Mouse (Mus musculus) liver, embryonic 16.5 days (tissue): ENCODE data around the gene C1qtnf5. TPM values are rescaled to one million over a fixed set of nuclear protein-coding genes. Genes with fewer than 3 reads are reported as not detected.

ENCODE experiments used
- ATAC-seq: fragments of 200-750 bp; cut with Nextera tagmentation; 2 replicates; pipeline ENCODE4 v1.8.0; 2017; ENCODE audit warnings: low read depth, mild to moderate bottlenecking, moderate number of reproducible peaks, moderate library complexity
- H3K27ac ChIP-seq: fragments of 300-500 bp; sonication (generic); 2 replicates; pipeline ENCODE4 v1.5.1; 2014; ENCODE audit warnings: mild to moderate bottlenecking, low read length
- H3K27me3 ChIP-seq: fragments of 300-500 bp; sonication (generic); 2 replicates; pipeline ENCODE4 v1.6.1; 2014; ENCODE audit warnings: low read depth, low read length, mixed read lengths; ENCODE audit not compliant: control insufficient read depth, insufficient read depth
- H3K36me3 ChIP-seq: fragments of 300-500 bp; sonication (generic); 2 replicates; pipeline ENCODE4 v1.6.1; 2014; ENCODE audit warnings: mild to moderate bottlenecking; ENCODE audit not compliant: control insufficient read depth, insufficient read depth
- H3K4me1 ChIP-seq: fragments of 300-500 bp; sonication (generic); 2 replicates; pipeline ENCODE4 v1.6.1; 2014; ENCODE audit warnings: low read depth, low read length, mixed read lengths; ENCODE audit not compliant: control insufficient read depth
- H3K4me2 ChIP-seq: fragments of 300-500 bp; sonication (generic); 2 replicates; pipeline ENCODE4 v1.6.1; 2014; ENCODE audit warnings: low read depth, low read length, mixed read lengths
- H3K4me3 ChIP-seq: fragments of 300-500 bp; sonication (generic); 2 replicates; pipeline ENCODE4 v1.5.1; 2014; ENCODE audit warnings: low read depth, mild to moderate bottlenecking, low read length
- H3K9ac ChIP-seq: fragments of 300-500 bp; sonication (generic); 2 replicates; pipeline ENCODE4 v1.6.1; 2014; ENCODE audit warnings: low read depth, low read length
- H3K9me3 ChIP-seq: fragments of 300-500 bp; sonication (generic); replicated peaks from 2 replicates; pipeline ENCODE4 v1.6.1; 2016; ENCODE audit warnings: low read length; ENCODE audit not compliant: control insufficient read depth
- WGBS: fragments of 180-500 bp; shearing (Covaris S2); extraction: QIAGEN DNeasy Blood & Tissue Kit; methylation state at CpG from one replicate; pipeline ENCODE4 v1.1.7; 2014; ENCODE audit not compliant: insufficient replicate concordance; 5-methylcytosine and 5-hydroxymethylcytosine counted together
- polyA plus RNA-seq: library from polyadenylated mRNA; unstranded; fragments of >200 nt; fragmentation: Nextera tagmentation; extraction: Ambion mirVana; gene quantifications from 2 replicates; pipeline ENCODE4 v1.2.1, GENCODE M21; 2015

The C1qtnf5 gene
- polyA plus RNA-seq: 0.29 and 0.52 TPM in 2 replicates

- Histone ChIP-seq H3K9me3 (no peaks in the 10 kb centered on the region), H3K4me2 (no peak within 1 kb of the TSS), H3K27me3 (no peaks in the 10 kb centered on the region), H3K36me3 (peaks cover 13% of the 10 kb centered on the region), H3K4me3 (no peak within 1 kb of the TSS), H3K4me1 (peaks cover 29% of the 10 kb centered on the region), H3K27ac (no peak within 1 kb of the TSS), H3K9ac (no peak within 1 kb of the TSS)
- WGBS: 81% methylated on average over 8 of the region's 8 CpGs
- no peak for ATAC-seq
These were observed at the start of gene C1qtnf5 for GRCm38 (mm10) chr9:44107110-44107509. Gene C1qtnf5, plus strand, starts transcription at chr9:44107245.

GRCm38 (mm10) chr9:44058606-44059005 lies 48.4 kb upstream of the C1qtnf5 start:
- Histone ChIP-seq H3K27ac (no peak overlapping the region), H3K9me3 (no peaks in the 10 kb centered on the region), H3K4me1 (no peaks in the 10 kb centered on the region), H3K9ac (no peak overlapping the region), H3K4me3 (no peak overlapping the region), H3K27me3 (no peaks in the 10 kb centered on the region; the same call in 1 of the 2 replicates), H3K36me3 (no peaks in the 10 kb centered on the region), H3K4me2 (no peak overlapping the region)
- 59% methylated on average over 6 of the region's 6 CpGs for WGBS
- no peak for ATAC-seq

DNA sequence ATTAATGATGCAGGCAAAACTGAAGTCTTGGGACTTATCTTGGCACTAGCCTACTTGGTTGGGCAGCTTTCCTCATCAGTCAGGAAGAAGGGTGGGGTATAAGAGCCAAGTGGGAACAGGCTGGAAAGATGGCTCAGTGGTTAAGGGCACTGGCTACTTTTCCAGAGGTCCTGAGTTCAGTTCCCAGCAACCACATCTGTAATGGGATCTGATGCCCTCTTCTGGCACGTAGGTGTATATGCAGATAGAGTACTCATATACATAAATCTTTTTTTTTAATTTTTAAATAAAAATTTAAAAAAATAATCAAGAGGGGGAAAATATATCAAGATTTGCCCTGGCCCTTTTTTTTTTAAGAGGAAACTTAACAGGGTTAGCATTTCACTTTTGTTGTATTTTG lies 41.9 kb upstream of the C1qtnf5 start:
- Histone ChIP-seq H3K4me2 (no peak overlapping the region), H3K4me1 (peaks cover 8% of the 10 kb centered on the region), H3K27me3 (no peaks in the 10 kb centered on the region), H3K27ac (no peak overlapping the region), H3K9ac (no peak overlapping the region), H3K9me3 (no peaks in the 10 kb centered on the region), H3K36me3 (no peaks in the 10 kb centered on the region), H3K4me3 (no peak overlapping the region)
- no peak for ATAC-seq
- WGBS: 17% methylated on average over 1 of the region's 1 CpGs

DNA sequence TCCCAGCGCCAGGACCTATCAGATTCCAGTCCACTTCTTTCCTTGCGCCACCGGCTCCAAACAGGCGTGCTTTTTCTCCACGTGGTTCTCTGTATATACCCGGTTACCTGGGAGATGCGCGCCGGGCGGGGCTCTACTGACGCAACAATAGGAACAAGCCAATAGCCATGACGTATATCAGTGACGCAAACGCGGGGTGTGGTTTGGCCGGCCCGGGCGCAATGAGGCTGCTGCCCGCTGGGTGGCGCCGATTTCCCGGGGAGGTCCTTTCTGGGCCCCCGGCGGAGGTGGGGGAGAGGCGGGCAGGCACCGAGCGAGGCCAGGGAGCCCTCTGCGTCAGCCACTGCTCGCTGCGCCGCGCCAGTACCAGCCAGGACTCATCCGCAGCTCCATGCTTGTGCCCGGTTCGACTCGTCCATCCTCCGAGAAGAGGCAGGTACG lies 40.2 kb upstream of the C1qtnf5 start, which contains the start of gene Usp2:
Usp2 (plus strand) TSS at position 237 of the 441 bp plus-strand sequence.
- Histone ChIP-seq H3K27ac (no peak within 1 kb of the TSS), H3K4me3 (peak within 1 kb of the TSS; percentile 61), H3K36me3 (no peaks in the 10 kb centered on the region), H3K4me2 (peak within 1 kb of the TSS; percentile 88), H3K9me3 (no peaks in the 10 kb centered on the region), H3K27me3 (no peaks in the 10 kb centered on the region; the same call in 1 of the 2 replicates), H3K9ac (peak within 1 kb of the TSS; percentile 55), H3K4me1 (peaks cover 8% of the 10 kb centered on the region)
- WGBS: under 1% methylated on average over 36 of the region's 38 CpGs
- ATAC-seq: peak; percentile 97

GRCm38 (mm10) chr9:44067241-44067959 lies 39.6 kb upstream of the C1qtnf5 start:
- Histone ChIP-seq H3K36me3 (no peaks in the 10 kb centered on the region), H3K9ac (peak overlapping the region; percentile 55), H3K4me2 (peak overlapping the region; percentile 88), H3K4me1 (peaks cover 8% of the 10 kb centered on the region), H3K4me3 (peak overlapping the region; percentile 61), H3K27ac (no peak overlapping the region), H3K9me3 (no peaks in the 10 kb centered on the region), H3K27me3 (no peaks in the 10 kb centered on the region; the same call in 1 of the 2 replicates)
- ATAC-seq: peak; percentile 15
- WGBS: 4% methylated on average over 15 of the region's 15 CpGs

DNA sequence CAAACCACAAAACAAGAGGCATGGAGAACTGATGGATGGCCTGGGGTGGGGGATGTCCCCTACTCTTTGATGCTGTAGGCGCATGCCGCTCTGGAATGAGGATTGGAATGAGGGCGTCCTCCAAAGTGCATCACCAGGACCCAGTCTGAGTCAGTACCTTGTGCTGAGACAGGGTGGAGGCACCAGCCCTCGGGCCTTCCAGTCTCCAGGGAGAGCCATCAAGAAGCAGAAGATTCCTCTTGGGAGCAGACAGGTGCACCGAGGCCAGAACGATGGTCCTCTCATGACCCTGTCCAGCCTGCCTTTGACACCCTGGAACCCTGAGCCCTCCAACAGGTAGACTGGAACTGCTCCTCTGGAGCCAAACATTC lies 39.1 kb upstream of the C1qtnf5 start:
- Histone ChIP-seq H3K36me3 (no peaks in the 10 kb centered on the region), H3K27ac (no peak overlapping the region), H3K4me2 (no peak overlapping the region), H3K9ac (no peak overlapping the region), H3K9me3 (no peaks in the 10 kb centered on the region), H3K4me3 (no peak overlapping the region), H3K27me3 (no peaks in the 10 kb centered on the region; the same call in 1 of the 2 replicates), H3K4me1 (peaks cover 8% of the 10 kb centered on the region)
- no peak for ATAC-seq
- WGBS: 61% methylated on average over 6 of the region's 6 CpGs

- H3K4me3 ChIP-seq: no peak overlapping the region
- H3K27ac ChIP-seq: no peak overlapping the region
- H3K27me3 ChIP-seq: no peaks in the 10 kb centered on the region; the same call in 1 of the 2 replicates
- peaks cover 8% of the 10 kb centered on the region for H3K4me1 ChIP-seq
- no peaks in the 10 kb centered on the region for H3K9me3 ChIP-seq
- H3K4me2 ChIP-seq: no peak overlapping the region
- H3K9ac ChIP-seq: no peak overlapping the region
- 29% methylated on average over 7 of the region's 7 CpGs for WGBS
- no peak for ATAC-seq
- no peaks in the 10 kb centered on the region for H3K36me3 ChIP-seq
These were observed 37.8 kb upstream of the C1qtnf5 start for GRCm38 (mm10) chr9:44069252-44069651.

- H3K9ac ChIP-seq: no peak overlapping the region
These were observed 36.8 kb upstream of the C1qtnf5 start for GRCm38 (mm10) chr9:44070113-44070843.

DNA sequence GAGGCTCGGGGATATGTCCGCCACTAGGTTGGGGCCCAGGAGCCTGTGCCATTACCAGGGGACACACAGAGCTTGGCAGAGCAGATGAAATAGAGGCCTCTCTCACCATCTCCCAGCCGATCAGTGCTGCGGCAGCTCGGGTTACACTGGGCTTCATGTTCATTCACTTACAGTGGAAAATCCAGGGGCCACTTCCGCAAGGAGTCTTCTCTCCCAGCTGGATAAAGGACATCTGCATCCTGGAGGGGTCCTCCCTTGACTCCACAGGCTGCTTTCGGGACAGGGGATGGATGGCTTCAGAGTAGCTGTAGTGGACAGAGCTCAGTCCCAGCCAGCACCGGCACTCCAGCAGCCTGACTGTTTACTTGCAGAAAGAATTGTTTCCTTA lies 36.2 kb upstream of the C1qtnf5 start:
- no peak for ATAC-seq
- no peaks in the 10 kb centered on the region for H3K9me3 ChIP-seq
- H3K9ac ChIP-seq: no peak overlapping the region
- H3K4me1 ChIP-seq: peaks cover 8% of the 10 kb centered on the region
- H3K4me2 ChIP-seq: no peak overlapping the region
- no peaks in the 10 kb centered on the region; the same call in 1 of the 2 replicates for H3K27me3 ChIP-seq
- H3K36me3 ChIP-seq: no peaks in the 10 kb centered on the region
- H3K27ac ChIP-seq: no peak overlapping the region
- WGBS: 57% methylated on average over 8 of the region's 8 CpGs
- no peak overlapping the region for H3K4me3 ChIP-seq

More at GRCm38 (mm10) chr9:44070113-44070843, 36.8 kb upstream of the C1qtnf5 start:
- H3K4me3 ChIP-seq: no peak overlapping the region
- ATAC-seq: no peak
- no peaks in the 10 kb centered on the region for H3K36me3 ChIP-seq
- no peak overlapping the region for H3K4me2 ChIP-seq
- peaks cover 8% of the 10 kb centered on the region for H3K4me1 ChIP-seq
- H3K27ac ChIP-seq: no peak overlapping the region
- H3K9me3 ChIP-seq: no peaks in the 10 kb centered on the region
- WGBS: 60% methylated on average over 14 of the region's 14 CpGs
- no peaks in the 10 kb centered on the region; the same call in 1 of the 2 replicates for H3K27me3 ChIP-seq
